In genomic region chr9:106156419-106156818, GRCm38 (mm10) we compare ENCODE assay signal across 8 mouse cellular contexts. TPM values are rescaled to one million over a fixed set of nuclear protein-coding genes. Genes with fewer than 3 reads are reported as not detected.
DNase-seq lines count a peak whose midpoint lies in the region; ATAC-seq and TF ChIP-seq lines count a peak whose summit lies in the region.

No protein-coding gene starts in this region.

- H3K4me1 ChIP-seq in kidney, embryonic 14.5 days (ENCODE audit: control insufficient read depth, insufficient read depth, low read length), result no peaks in the 10 kb centered on the region
- H3K4me1 ChIP-seq in embryonic facial prominence, embryonic 10.5 days, result peaks cover 16% of the 10 kb centered on the region
- H3K4me1 ChIP-seq in kidney, adult 2 months (ENCODE audit: control insufficient read depth, insufficient read depth, low read length), result peaks cover 19% of the 10 kb centered on the region; the same call in 1 of the 2 replicates
- H3K4me1 ChIP-seq in neural tube, embryonic 15.5 days, result peaks cover 33% of the 10 kb centered on the region

- 56% methylated on average over 5 of the region's 5 CpGs for WGBS in kidney, embryonic 14.5 days
- 64% methylated on average over 5 of the region's 5 CpGs for WGBS in embryonic facial prominence, embryonic 10.5 days
- 57% methylated on average over 5 of the region's 5 CpGs for WGBS in kidney, adult 2 months
- WGBS in neural tube, embryonic 15.5 days, result 39% methylated on average over 5 of the region's 5 CpGs

- no peak for TF ChIP-seq POLR2A in kidney, adult 2 months (IDR thresholded peaks at IDR 0.05; ENCODE audit: low read depth, low read length)

- no peaks in the 10 kb centered on the region for H3K9me3 ChIP-seq in kidney, embryonic 14.5 days (ENCODE audit: control insufficient read depth, low read length)
- no peaks in the 10 kb centered on the region for H3K9me3 ChIP-seq in embryonic facial prominence, embryonic 10.5 days
- no peaks in the 10 kb centered on the region for H3K9me3 ChIP-seq in neural tube, embryonic 15.5 days (replicated peaks)

- DNase-seq in kidney, adult 11 months, result peak; percentile 57
- peak; percentile 80 for DNase-seq in adrenal gland, postnatal 14 days
- peak; percentile 72 for DNase-seq in embryonic facial prominence, embryonic 10.5 days (ENCODE audit: low spot score)
- DNase-seq in kidney, adult 2 months, result peak; percentile 74
- DNase-seq in lung, adult 18-20 months, result peak; percentile 41 to 46
- no peak for DNase-seq in urinary bladder, postnatal 4 days (ENCODE audit: low spot score in 2 of 2)

- no peak overlapping the region for H3K4me3 ChIP-seq in kidney, embryonic 14.5 days (ENCODE audit: low read length)
- no peak overlapping the region for H3K4me3 ChIP-seq in embryonic facial prominence, embryonic 10.5 days
- peak overlapping the region; percentile 21 for H3K4me3 ChIP-seq in kidney, adult 2 months (ENCODE audit: insufficient read depth, low read depth, low read length)
- H3K4me3 ChIP-seq in neural tube, embryonic 15.5 days (replicated peaks), result no peak overlapping the region

- no peak overlapping the region for H3K27ac ChIP-seq in kidney, embryonic 14.5 days (ENCODE audit: low read depth, low read length)
- peak overlapping the region; percentile 37 for H3K27ac ChIP-seq in embryonic facial prominence, embryonic 10.5 days (replicated peaks)
- no peak overlapping the region for H3K27ac ChIP-seq in kidney, adult 2 months (ENCODE audit: insufficient read depth, low read depth, low read length)
- H3K27ac ChIP-seq in neural tube, embryonic 15.5 days (replicated peaks), result peak overlapping the region; percentile 63

- no peaks in the 10 kb centered on the region for H3K27me3 ChIP-seq in kidney, embryonic 14.5 days (ENCODE audit: control insufficient read depth, insufficient read depth, low read length)
- peaks cover under 1% of the 10 kb centered on the region; the same call in 1 of the 2 replicates for H3K27me3 ChIP-seq in embryonic facial prominence, embryonic 10.5 days (replicated peaks; ENCODE audit: low read depth, poor library complexity, severe bottlenecking)
- H3K27me3 ChIP-seq in kidney, adult 2 months (replicated peaks; ENCODE audit: control insufficient read depth, insufficient read depth, low read length), result no peaks in the 10 kb centered on the region
- no peaks in the 10 kb centered on the region for H3K27me3 ChIP-seq in neural tube, embryonic 15.5 days (replicated peaks)

- H3K9ac ChIP-seq in kidney, embryonic 14.5 days (ENCODE audit: low read depth, low read length), result no peak overlapping the region
- no peak overlapping the region for H3K9ac ChIP-seq in neural tube, embryonic 15.5 days (replicated peaks)

- H3K36me3 ChIP-seq in kidney, embryonic 14.5 days (ENCODE audit: control insufficient read depth, insufficient read depth, low read length), result no peaks in the 10 kb centered on the region
- peaks cover 7% of the 10 kb centered on the region for H3K36me3 ChIP-seq in embryonic facial prominence, embryonic 10.5 days (replicated peaks)
- no peaks in the 10 kb centered on the region for H3K36me3 ChIP-seq in kidney, adult 2 months (ENCODE audit: control insufficient read depth, insufficient read depth, low read length)
- peaks cover 19% of the 10 kb centered on the region; the same call in 1 of the 2 replicates for H3K36me3 ChIP-seq in neural tube, embryonic 15.5 days

- ATAC-seq in kidney, embryonic 14.5 days (ENCODE audit: low FRiP score, low TSS enrichment), result no peak
- peak; percentile 32 for ATAC-seq in neural tube, embryonic 15.5 days (ENCODE audit: low FRiP score)

- H3K4me2 ChIP-seq in kidney, embryonic 14.5 days (replicated peaks; ENCODE audit: low read depth, low read length), result no peak overlapping the region
- no peak overlapping the region for H3K4me2 ChIP-seq in neural tube, embryonic 15.5 days

- TF ChIP-seq CTCF in kidney, adult 2 months (conservative IDR thresholded peaks at IDR 0.05; ENCODE audit: insufficient read depth, insufficient read length, low read depth, low read length), result peak; percentile 69

RNA-seq across cellular contexts. Expression of gene Glyctk, which starts 1.5 kb away (rescaled TPM):
- polyA plus RNA-seq in kidney, embryonic 14.5 days (2014; fragmentation: Nextera tagmentation; extraction: Ambion mirVana), result 1.3 and 4.2 TPM in 2 replicates
- 3.6 and 13.6 TPM in 2 replicates for total RNA-seq in adrenal gland, postnatal 14 days (2021)
- polyA plus RNA-seq in embryonic facial prominence, embryonic 10.5 days (2016; fragmentation: Nextera tagmentation; extraction: Ambion mirVana), result 2.4 and 2.9 TPM in 2 replicates
- polyA plus RNA-seq in kidney, adult 2 months (2012; rRNA removed), result 168 and 212 TPM in 2 replicates
- polyA plus RNA-seq in neural tube, embryonic 15.5 days (2015; fragmentation: Nextera tagmentation; extraction: Ambion mirVana), result 2.3 and 2.7 TPM in 2 replicates

RNA-seq across cellular contexts. Expression of gene Wdr82, which starts 14.3 kb away (rescaled TPM):
- 27.1 and 38.1 TPM in 2 replicates for polyA plus RNA-seq in kidney, embryonic 14.5 days (2014; fragmentation: Nextera tagmentation; extraction: Ambion mirVana)
- total RNA-seq in adrenal gland, postnatal 14 days (2021), result 83.9 and 84.7 TPM in 2 replicates
- polyA plus RNA-seq in embryonic facial prominence, embryonic 10.5 days (2016; fragmentation: Nextera tagmentation; extraction: Ambion mirVana), result 28.4 and 28.8 TPM in 2 replicates
- polyA plus RNA-seq in kidney, adult 2 months (2012; rRNA removed), result 37.6 and 38.9 TPM in 2 replicates
- polyA plus RNA-seq in neural tube, embryonic 15.5 days (2015; fragmentation: Nextera tagmentation; extraction: Ambion mirVana), result 28.6 and 32.1 TPM in 2 replicates

RNA-seq across cellular contexts. Expression of gene Ppm1m, which starts 43.1 kb away (rescaled TPM):
- 36.4 and 43.1 TPM in 2 replicates for polyA plus RNA-seq in kidney, embryonic 14.5 days (2014; fragmentation: Nextera tagmentation; extraction: Ambion mirVana)
- total RNA-seq in adrenal gland, postnatal 14 days (2021), result 133 and 136 TPM in 2 replicates
- 50.2 and 54.1 TPM in 2 replicates for polyA plus RNA-seq in embryonic facial prominence, embryonic 10.5 days (2016; fragmentation: Nextera tagmentation; extraction: Ambion mirVana)
- 28.5 and 32.6 TPM in 2 replicates for polyA plus RNA-seq in kidney, adult 2 months (2012; rRNA removed)
- polyA plus RNA-seq in neural tube, embryonic 15.5 days (2015; fragmentation: Nextera tagmentation; extraction: Ambion mirVana), result 16.9 and 20.5 TPM in 2 replicates

RNA-seq across cellular contexts. Expression of gene Twf2, which starts 46.5 kb away (rescaled TPM):
- 77.9 and 80.8 TPM in 2 replicates for polyA plus RNA-seq in kidney, embryonic 14.5 days (2014; fragmentation: Nextera tagmentation; extraction: Ambion mirVana)
- 43.6 and 54.3 TPM in 2 replicates for total RNA-seq in adrenal gland, postnatal 14 days (2021)
- polyA plus RNA-seq in embryonic facial prominence, embryonic 10.5 days (2016; fragmentation: Nextera tagmentation; extraction: Ambion mirVana), result 69.5 and 74.7 TPM in 2 replicates
- 24.4 and 29.7 TPM in 2 replicates for polyA plus RNA-seq in kidney, adult 2 months (2012; rRNA removed)
- polyA plus RNA-seq in neural tube, embryonic 15.5 days (2015; fragmentation: Nextera tagmentation; extraction: Ambion mirVana), result 48.1 and 58.2 TPM in 2 replicates

RNA-seq across cellular contexts. Expression of gene Col6a4, which starts 59.8 kb away (rescaled TPM):
- polyA plus RNA-seq in kidney, embryonic 14.5 days (2014; fragmentation: Nextera tagmentation; extraction: Ambion mirVana), result 0.50 and 0.76 TPM in 2 replicates
- total RNA-seq in adrenal gland, postnatal 14 days (2021), result 0.30 and 4.1 TPM in 2 replicates
- 0.09 and 0.25 TPM in 2 replicates for polyA plus RNA-seq in embryonic facial prominence, embryonic 10.5 days (2016; fragmentation: Nextera tagmentation; extraction: Ambion mirVana)
- 0.59 and 0.62 TPM in 2 replicates for polyA plus RNA-seq in kidney, adult 2 months (2012; rRNA removed)
- polyA plus RNA-seq in neural tube, embryonic 15.5 days (2015; fragmentation: Nextera tagmentation; extraction: Ambion mirVana), result 1.2 and 3.5 TPM in 2 replicates

Comparison
In these comparisons a context has a peak if more than half of its experiments do, and no peak if none do; other contexts are left out.
1. RNA of gene Glyctk, which starts 1.5 kb away (polyA plus RNA-seq): 168 to 212 TPM in kidney, adult 2 months; 1.3 to 4.2 TPM in kidney, embryonic 14.5 days, 2.4 to 2.9 TPM in embryonic facial prominence, embryonic 10.5 days and 2.3 to 2.7 TPM in neural tube, embryonic 15.5 days; every median in the first group is over 10 times any median in the second.
2. DNase-seq: peak in kidney, adult 11 months (single experiment), adrenal gland, postnatal 14 days (single experiment), embryonic facial prominence, embryonic 10.5 days (single experiment), kidney, adult 2 months (single experiment) and lung, adult 18-20 months (2 of 2); none in urinary bladder, postnatal 4 days (0 of 2).
3. H3K27ac ChIP-seq: peak in embryonic facial prominence, embryonic 10.5 days (single experiment) and neural tube, embryonic 15.5 days (single experiment); none in kidney, embryonic 14.5 days (single experiment) and kidney, adult 2 months (single experiment).